Mouse (Mus musculus) small intestine, adult 2 months (tissue): ENCODE results near the gene Ccdc33. TPM values are rescaled to one million over a fixed set of nuclear protein-coding genes. Genes with fewer than 3 reads are reported as not detected.

Experiments used
- H3K27ac ChIP-seq: fragments of 200-500 bp; 2 replicates; pipeline ENCODE4 v1.5.1; 2012; ENCODE audit warnings: low read depth, low read length, control low read depth, inconsistent platforms; ENCODE audit not compliant: insufficient read depth
- H3K27me3 ChIP-seq: fragments of 200-500 bp; 2 replicates; pipeline ENCODE4 v1.6.1; 2012; ENCODE audit warnings: mild to moderate bottlenecking, moderate library complexity, low read length, inconsistent platforms; ENCODE audit not compliant: control insufficient read depth, insufficient read depth
- H3K36me3 ChIP-seq: fragments of 200-500 bp; 2 replicates; pipeline ENCODE4 v1.6.1; 2012; ENCODE audit warnings: mild to moderate bottlenecking, low read length, control low read depth, inconsistent platforms; ENCODE audit not compliant: control insufficient read depth, insufficient read depth
- H3K4me1 ChIP-seq: fragments of 200-500 bp; 2 replicates; pipeline ENCODE4 v1.6.1; 2012; ENCODE audit warnings: low read length, inconsistent platforms, mixed read lengths; ENCODE audit not compliant: control insufficient read depth, insufficient read depth, insufficient read length
- H3K4me3 ChIP-seq: fragments of 200-500 bp; 2 replicates; pipeline ENCODE4 v1.5.1; 2012; ENCODE audit warnings: low read depth, mild to moderate bottlenecking, control low read depth, inconsistent platforms, low read length, moderate library complexity
- CTCF ChIP-seq: fragments of 200-500 bp; IDR thresholded peaks from 2 replicates; pipeline ENCODE4 v1.5.1; 2012; ENCODE audit warnings: low read depth, mild to moderate bottlenecking, control low read depth, inconsistent platforms, low read length, moderate library complexity, mixed read lengths; ENCODE audit not compliant: insufficient replicate concordance, insufficient read length; ENCODE audit errors: extremely low read depth
- POLR2A ChIP-seq: fragments of 200-500 bp; IDR thresholded peaks from 2 replicates; pipeline ENCODE4 v1.6.1; 2012; ENCODE audit warnings: low read depth, mild to moderate bottlenecking, control low read depth, inconsistent platforms, low read length, moderate library complexity
- WGBS: fragments of 180-500 bp; shearing (Covaris S2); methylation state at CpG from one replicate; pipeline ENCODE4 v1.1.7; 2018; 5-methylcytosine and 5-hydroxymethylcytosine counted together
- polyA plus RNA-seq: library from polyadenylated mRNA; depleted of rRNA; stranded (reverse); fragments of >200 nt; gene quantifications from 2 replicates; pipeline ENCODE4 v1.2.3, GENCODE M21; 2012; rRNA removed

The Ccdc33 gene
- polyA plus RNA-seq, 1 experiment = not detected

DNA sequence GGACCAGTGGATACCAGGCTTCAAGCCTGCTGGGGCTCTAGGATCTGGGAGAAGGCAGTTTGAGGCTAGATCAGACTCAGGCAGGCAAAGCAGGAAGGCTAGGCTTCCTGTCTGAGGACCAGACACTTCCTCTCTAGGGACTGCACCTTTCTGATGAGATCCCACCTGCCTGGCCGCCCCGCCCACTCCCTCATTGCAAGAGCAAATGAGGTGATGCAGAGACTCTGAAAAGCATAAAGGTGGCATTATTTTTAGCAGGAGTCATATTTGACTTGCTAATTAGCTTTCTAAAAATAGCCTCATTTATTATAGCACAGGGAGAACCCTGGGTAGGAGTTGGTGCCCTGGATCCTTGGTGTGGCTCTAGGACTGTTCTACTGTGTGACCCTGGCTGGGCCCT is 130.5 kb downstream of the Ccdc33 start:
- 66% methylated on average over 2 of the region's 2 CpGs for WGBS
- H3K27ac ChIP-seq = no peak overlapping the region
- no peaks in the 10 kb centered on the region; the same call in 1 of the 2 replicates for H3K4me1 ChIP-seq
- H3K4me3 ChIP-seq = no peak overlapping the region
- H3K36me3 ChIP-seq = no peaks in the 10 kb centered on the region
- no peaks in the 10 kb centered on the region for H3K27me3 ChIP-seq
- no peak for TF ChIP-seq POLR2A
- TF ChIP-seq CTCF = no peak

DNA sequence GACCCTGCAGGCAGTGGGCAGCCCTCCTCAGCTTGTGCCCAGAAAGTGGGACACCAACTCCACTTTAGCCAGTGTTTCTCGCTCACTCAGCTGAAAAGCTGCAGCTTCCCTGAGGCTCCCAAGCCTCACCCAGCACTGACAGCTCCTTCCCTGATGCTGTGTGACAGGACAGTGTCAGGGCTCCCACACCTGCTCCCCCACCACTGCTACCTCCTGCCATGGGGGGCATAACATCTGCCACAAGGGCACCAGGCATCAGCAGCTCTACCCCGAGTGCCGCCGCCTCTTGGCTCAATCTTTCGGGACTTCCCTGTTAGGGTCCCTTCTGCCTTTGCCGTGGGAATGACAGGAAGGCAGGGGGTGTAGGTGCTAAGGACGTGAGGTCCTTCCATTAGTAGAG is 132.3 kb downstream of the Ccdc33 start:
- Histone ChIP-seq H3K4me1 (peaks cover 3% of the 10 kb centered on the region; the same call in 1 of the 2 replicates), H3K4me3 (no peak overlapping the region), H3K27me3 (no peaks in the 10 kb centered on the region), H3K27ac (no peak overlapping the region), H3K36me3 (no peaks in the 10 kb centered on the region)
- TF ChIP-seq CTCF (no peak), POLR2A (no peak)
- 88% methylated on average over 7 of the region's 7 CpGs for WGBS

DNA sequence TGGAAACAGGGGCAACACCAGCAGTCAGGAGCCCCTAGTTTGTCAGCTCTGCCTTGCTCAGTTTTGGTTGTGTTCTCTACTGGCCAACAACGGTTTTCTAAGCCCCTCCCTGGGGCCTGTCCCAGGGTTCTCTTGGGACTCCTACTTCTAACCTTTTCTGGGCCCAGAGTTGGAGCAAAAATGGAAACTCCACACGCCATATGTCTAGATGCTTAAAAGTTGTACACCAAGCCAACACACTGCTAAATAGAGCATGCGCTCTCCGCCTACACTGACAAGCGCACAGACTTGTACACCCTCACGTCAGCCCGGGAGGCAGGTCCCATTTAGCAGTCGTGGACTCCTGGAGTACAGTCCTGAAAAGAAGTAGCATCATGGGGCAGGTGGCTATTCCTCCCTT is 133.3 kb downstream of the Ccdc33 start:
- H3K27me3 ChIP-seq = no peaks in the 10 kb centered on the region
- peaks cover 10% of the 10 kb centered on the region; the same call in 1 of the 2 replicates for H3K4me1 ChIP-seq
- no peak overlapping the region for H3K27ac ChIP-seq
- TF ChIP-seq POLR2A = no peak
- no peak for TF ChIP-seq CTCF
- no peak overlapping the region for H3K4me3 ChIP-seq
- H3K36me3 ChIP-seq = no peaks in the 10 kb centered on the region
- 92% methylated on average over 8 of the region's 8 CpGs for WGBS

DNA sequence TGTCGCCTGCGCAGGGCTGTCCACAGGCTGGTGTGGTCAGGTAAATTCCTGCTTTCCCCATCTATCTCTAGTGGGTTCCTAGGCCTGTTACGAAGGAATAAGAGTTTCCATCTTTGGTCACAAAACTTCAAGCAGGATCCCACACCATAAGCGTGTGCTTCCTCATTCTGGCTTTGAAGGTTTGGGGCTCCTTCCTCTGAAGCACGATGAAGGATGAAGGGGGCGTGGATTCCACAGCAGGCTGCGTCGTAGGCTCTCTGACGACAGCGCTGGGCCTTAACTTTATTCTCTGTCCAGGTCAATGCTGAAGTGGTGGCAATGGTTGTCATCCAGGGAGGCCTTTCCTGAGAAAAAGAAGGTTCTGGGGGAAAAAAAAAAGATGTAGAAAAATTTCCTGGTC is 138.1 kb downstream of the Ccdc33 start:
- Histone ChIP-seq H3K4me3 (no peak overlapping the region), H3K27ac (no peak overlapping the region), H3K36me3 (no peaks in the 10 kb centered on the region), H3K27me3 (no peaks in the 10 kb centered on the region), H3K4me1 (peaks cover 24% of the 10 kb centered on the region)
- no peak for TF ChIP-seq POLR2A
- no peak for TF ChIP-seq CTCF
- 70% methylated on average over 10 of the region's 10 CpGs for WGBS

DNA sequence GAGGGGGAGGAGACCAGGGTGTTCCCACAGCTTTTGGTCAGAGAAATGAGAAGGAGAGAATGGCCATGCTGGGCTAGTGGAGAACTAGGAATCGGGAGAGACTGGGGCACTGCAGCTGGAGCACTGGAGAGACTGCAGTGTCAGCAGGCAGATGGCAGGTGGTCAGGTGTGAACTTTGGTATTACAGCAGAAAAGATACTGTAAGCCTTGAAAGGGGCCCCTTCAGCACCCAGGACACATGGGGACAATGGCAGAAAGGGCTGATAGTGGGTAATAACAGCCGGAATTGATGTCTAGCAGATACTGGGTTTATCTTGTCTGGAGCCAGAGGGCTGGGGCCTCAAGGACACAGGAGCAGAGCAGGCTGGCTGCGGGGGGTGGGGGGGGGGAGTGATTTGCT is 139.8 kb downstream of the Ccdc33 start:
- no peak overlapping the region for H3K27ac ChIP-seq

More for the DNA sequence above, 139.8 kb downstream of the Ccdc33 start:
- no peaks in the 10 kb centered on the region for H3K27me3 ChIP-seq
- peaks cover 35% of the 10 kb centered on the region for H3K4me1 ChIP-seq
- 23% methylated on average over 3 of the region's 3 CpGs for WGBS
- no peak overlapping the region for H3K4me3 ChIP-seq
- TF ChIP-seq POLR2A = no peak
- TF ChIP-seq CTCF = no peak
- H3K36me3 ChIP-seq = no peaks in the 10 kb centered on the region

Other genes starting within 250 kb of the Ccdc33 start
- gene Ubl7, start 207.8 kb downstream of the Ccdc33 start, polyA plus RNA-seq = 62.4 and 146 TPM in 2 replicates
- 12.9 and 52.6 TPM in 2 replicates for gene Sema7a, start 178.7 kb downstream of the Ccdc33 start, polyA plus RNA-seq
- gene Cyp11a1, start 112.4 kb downstream of the Ccdc33 start, polyA plus RNA-seq = 0.19 and 0.27 TPM in 2 replicates
- 0.83 and 1.7 TPM in 2 replicates for gene Stra6, start 55.0 kb downstream of the Ccdc33 start, polyA plus RNA-seq
- gene Islr, start 85.5 kb upstream of the Ccdc33 start, polyA plus RNA-seq = 27.5 and 31.4 TPM in 2 replicates
- gene Islr2, start 85.5 kb upstream of the Ccdc33 start, polyA plus RNA-seq = 0.91 and 1.3 TPM in 2 replicates
- gene Pml, start 131.0 kb upstream of the Ccdc33 start, polyA plus RNA-seq = 18.4 and 45.0 TPM in 2 replicates
- 9.9 and 21.3 TPM in 2 replicates for gene Stoml1, start 134.3 kb upstream of the Ccdc33 start, polyA plus RNA-seq
- gene Loxl1, start 194.4 kb upstream of the Ccdc33 start, polyA plus RNA-seq = 15.6 and 26.7 TPM in 2 replicates